Mouse (Mus musculus): Measurements from ENCODE around the gene Ms4a4d.

Gene Ms4a4d

DNA sequence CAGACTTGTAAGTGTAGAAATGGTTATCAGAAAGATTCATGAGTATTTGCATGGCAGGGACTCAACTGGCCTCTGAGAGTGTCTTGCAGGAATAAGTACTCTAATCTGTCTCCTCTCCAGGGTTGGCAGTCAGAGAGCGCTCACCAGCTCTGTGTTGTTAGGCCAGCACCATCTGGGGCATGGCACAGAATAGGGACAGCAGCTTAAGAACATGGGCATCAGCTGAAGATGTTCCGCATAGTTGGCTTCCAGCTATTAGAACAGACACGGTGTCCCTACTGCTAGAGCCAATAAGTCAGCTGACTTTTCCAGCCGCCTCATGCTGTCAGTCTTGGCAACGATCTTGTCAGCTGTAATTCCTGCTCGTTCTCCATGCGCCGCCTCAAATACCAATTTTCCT is 38.4 kb downstream of the Ms4a4d start:
- no peak for DNase-seq (ENCODE audit: low spot score in 2 of 2)

DNA sequence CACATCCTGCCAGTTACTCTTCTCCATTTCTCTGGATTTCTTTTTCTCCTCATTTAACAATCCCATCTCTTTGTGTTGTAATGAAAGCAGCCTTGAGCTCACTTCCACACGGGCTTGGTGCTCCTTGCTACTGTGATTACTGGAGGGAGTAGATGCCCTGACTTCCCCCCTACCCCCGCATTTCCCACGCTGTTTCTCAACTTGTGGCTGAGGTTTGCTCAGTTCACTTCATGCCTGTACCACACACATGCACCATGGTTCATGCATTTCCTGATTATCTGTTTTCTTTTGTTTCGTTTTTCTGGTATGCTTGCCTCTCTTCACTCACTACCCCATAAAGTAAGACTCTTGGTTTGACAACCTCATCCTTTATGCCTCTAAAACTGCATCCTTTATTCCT is 52.6 kb downstream of the Ms4a4d start:
- peak; percentile 58 to 62 for DNase-seq (ENCODE audit: low spot score in 2 of 2)

GRCm38 (mm10) chr19:11589891-11590449 is 53.4 kb downstream of the Ms4a4d start:
- DNase-seq (ENCODE audit: low spot score in 2 of 2) = no peak

GRCm38 (mm10) chr19:11601349-11601748 is 64.7 kb downstream of the Ms4a4d start:
- no peak for DNase-seq (ENCODE audit: low spot score in 2 of 2)

- peak; percentile 68 to 71 for DNase-seq (ENCODE audit: low spot score in 2 of 2)
Observed at GRCm38 (mm10) chr19:11602026-11602425, 65.4 kb downstream of the Ms4a4d start.

DNA sequence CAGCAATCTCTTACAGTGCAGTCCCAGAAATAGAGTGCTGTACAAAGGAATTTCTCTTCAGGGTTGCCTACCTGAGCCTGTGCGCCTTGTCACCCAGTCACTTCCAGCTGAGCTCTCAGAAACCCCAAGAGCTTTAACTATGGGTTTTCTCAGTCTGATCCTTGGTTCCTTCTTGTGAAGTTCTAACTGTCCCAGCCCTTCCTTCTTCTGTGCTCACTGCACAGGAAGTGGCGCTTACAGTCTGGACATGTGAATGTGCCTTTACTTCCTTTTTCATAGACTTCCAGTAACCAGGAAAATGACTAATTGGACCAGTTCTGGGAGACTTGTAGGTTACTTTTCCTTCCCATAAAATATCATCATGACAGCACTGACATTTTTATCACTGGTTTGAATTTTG is 68.0 kb downstream of the Ms4a4d start, which contains the start of gene Ms4a6d:
Ms4a6d (minus strand) TSS at position 247 of the 400 bp plus-strand sequence.
- no peak for DNase-seq (ENCODE audit: low spot score in 2 of 2)
